Mouse (Mus musculus): ENCODE data around the gene Ccdc113.
"Not testable (repeated sequence)": the region's sequence is repeated elsewhere in the genome, so short reads cannot be mapped to it uniquely, and the experiment has no call there.

Ccdc113 gene

GRCm38 (mm10) chr8:95542191-95542590, 8.3 kb downstream of the Ccdc113 start:
- no peak for DNase-seq

GRCm38 (mm10) chr8:95543065-95543464, 9.2 kb downstream of the Ccdc113 start:
- no peak for DNase-seq

GRCm38 (mm10) chr8:95545815-95546214, 11.9 kb downstream of the Ccdc113 start:
- DNase-seq: no peak

GRCm38 (mm10) chr8:95546986-95547385, 13.1 kb downstream of the Ccdc113 start:
- DNase-seq: no peak

- no peak for DNase-seq
Measured at GRCm38 (mm10) chr8:95547931-95548330, 14.0 kb downstream of the Ccdc113 start.

GRCm38 (mm10) chr8:95549871-95550829, 16.3 kb downstream of the Ccdc113 start:
- DNase-seq: no peak

- DNase-seq: no peak
Measured at GRCm38 (mm10) chr8:95551577-95551976, 17.7 kb downstream of the Ccdc113 start.

- DNase-seq: no peak
Measured at GRCm38 (mm10) chr8:95555963-95556362, 22.1 kb downstream of the Ccdc113 start.

GRCm38 (mm10) chr8:95566217-95566616, 32.3 kb downstream of the Ccdc113 start:
- no peak for DNase-seq

GRCm38 (mm10) chr8:95566809-95567208, 32.9 kb downstream of the Ccdc113 start:
- DNase-seq: no peak

- no peak for DNase-seq
Measured at GRCm38 (mm10) chr8:95573146-95573545, 39.3 kb downstream of the Ccdc113 start.

- DNase-seq: no peak
Measured at GRCm38 (mm10) chr8:95576240-95576639, 42.4 kb downstream of the Ccdc113 start, which contains the start of gene Prss54. Prss54 (minus strand) TSS chr8:95576340.

GRCm38 (mm10) chr8:95587339-95587738, 53.5 kb downstream of the Ccdc113 start:
- no peak for DNase-seq

- DNase-seq: no peak
Measured at GRCm38 (mm10) chr8:95589282-95589681, 55.4 kb downstream of the Ccdc113 start.

GRCm38 (mm10) chr8:95590539-95590938, 56.7 kb downstream of the Ccdc113 start:
- DNase-seq: no peak

- no peak for DNase-seq
Measured at GRCm38 (mm10) chr8:95592131-95592780, 58.4 kb downstream of the Ccdc113 start.

GRCm38 (mm10) chr8:95593439-95594393, 59.8 kb downstream of the Ccdc113 start:
- peak; percentile 57 for DNase-seq

GRCm38 (mm10) chr8:95595131-95595530, 61.2 kb downstream of the Ccdc113 start:
- no peak for DNase-seq

GRCm38 (mm10) chr8:95596841-95597241, 63.0 kb downstream of the Ccdc113 start:
- DNase-seq: no peak

- peak; percentile 66 for DNase-seq
Measured at GRCm38 (mm10) chr8:95599861-95600260, 66.0 kb downstream of the Ccdc113 start.

GRCm38 (mm10) chr8:95601306-95601705, 67.4 kb downstream of the Ccdc113 start:
- DNase-seq: no peak

GRCm38 (mm10) chr8:95602168-95602567, 68.3 kb downstream of the Ccdc113 start:
- no peak for DNase-seq

- DNase-seq: not testable (repeated sequence)
Measured at GRCm38 (mm10) chr8:95606509-95606908, 72.6 kb downstream of the Ccdc113 start.
